Mouse (Mus musculus): ENCODE results near the gene Fblim1.

GRCm38 (mm10) chr4:141621297-141621696 lies 15.4 kb upstream of the Fblim1 start:
- TF ChIP-seq CTCF (conservative IDR thresholded peaks at IDR 0.05; ENCODE audit: low read length) (no peak), POU5F1 (IDR thresholded peaks at IDR 0.05; ENCODE audit: borderline replicate concordance, low read length) (no peak)

All from E14TG2a.4 (cell line).